Mouse (Mus musculus): ENCODE measurements at regions not wholly inside any gene's neighbourhood (a gene's known extent, or its start where the extent isn't known, plus 50 kb on each side); places are given as distances from the start of the nearest gene placed in this dataset.

DNA sequence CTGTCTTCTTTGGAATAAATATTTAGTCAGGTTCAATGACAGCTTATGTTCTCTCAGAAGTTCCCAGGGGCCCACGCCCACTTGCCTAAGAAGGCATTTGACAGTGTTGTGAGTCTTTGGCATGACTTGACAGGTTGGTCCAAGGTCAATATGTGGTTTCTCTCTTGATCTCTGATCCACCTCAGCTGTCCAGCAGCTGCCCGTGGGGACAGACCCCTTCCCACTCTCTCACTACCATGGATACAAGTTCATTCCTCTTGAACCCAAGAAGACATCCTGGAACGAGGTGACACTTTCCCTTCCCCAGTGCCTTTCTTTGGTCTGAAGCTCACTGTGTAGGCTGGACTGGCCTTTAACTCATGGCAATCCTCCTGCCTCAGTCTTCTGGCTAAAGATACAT is 145.0 kb upstream of the Lef1 start:
- no peak overlapping the region for H3K4me2 ChIP-seq (ENCODE audit: low read length)
- peaks cover 31% of the 10 kb centered on the region for H3K4me1 ChIP-seq (ENCODE audit: control insufficient read depth, insufficient read depth, low read length)
- H3K27ac ChIP-seq (ENCODE audit: low read length): no peak overlapping the region
- H3K4me3 ChIP-seq (ENCODE audit: low read depth, low read length): no peak overlapping the region
- H3K36me3 ChIP-seq (ENCODE audit: control insufficient read depth, insufficient read depth, low read length): no peaks in the 10 kb centered on the region
- no peaks in the 10 kb centered on the region for H3K9me3 ChIP-seq (replicated peaks; ENCODE audit: control insufficient read depth, low read length, poor library complexity, severe bottlenecking)
- no peak for ATAC-seq
- H3K27me3 ChIP-seq (ENCODE audit: control insufficient read depth, insufficient read depth, low read depth, low read length): no peaks in the 10 kb centered on the region
- no peak overlapping the region for H3K9ac ChIP-seq (ENCODE audit: low read depth, low read length)
- 92% methylated on average over 3 of the region's 3 CpGs for whole genome bisulfite sequencing

GRCm38 (mm10) chr3:130964088-130964487 is 146.2 kb upstream of the Lef1 start:
- Histone ChIP-seq H3K27ac (ENCODE audit: low read length) (peak overlapping the region; percentile 84), H3K36me3 (ENCODE audit: control insufficient read depth, insufficient read depth, low read length) (no peaks in the 10 kb centered on the region), H3K4me3 (ENCODE audit: low read depth, low read length) (no peak overlapping the region), H3K27me3 (ENCODE audit: control insufficient read depth, insufficient read depth, low read depth, low read length) (no peaks in the 10 kb centered on the region), H3K9ac (ENCODE audit: low read depth, low read length) (no peak overlapping the region), H3K9me3 (replicated peaks; ENCODE audit: control insufficient read depth, low read length, poor library complexity, severe bottlenecking) (no peaks in the 10 kb centered on the region), H3K4me1 (ENCODE audit: control insufficient read depth, insufficient read depth, low read length) (peaks cover 31% of the 10 kb centered on the region), H3K4me2 (ENCODE audit: low read length) (peak overlapping the region; percentile 39)
- WGBS: 50% methylated on average over 6 of the region's 6 CpGs
- no peak for ATAC-seq

GRCm38 (mm10) chr3:130963625-130964024 is 146.6 kb upstream of the Lef1 start:
- peak overlapping the region; percentile 39; the same call in 1 of the 2 replicates for H3K9ac ChIP-seq (ENCODE audit: low read depth, low read length)
- WGBS: 3% methylated on average over 11 of the region's 11 CpGs

GRCm38 (mm10) chr3:130962701-130963472 is 147.4 kb upstream of the Lef1 start:
- Histone ChIP-seq H3K4me2 (ENCODE audit: low read length) (peak overlapping the region; percentile 39), H3K9ac (ENCODE audit: low read depth, low read length) (peak overlapping the region; percentile 39; the same call in 1 of the 2 replicates), H3K27ac (ENCODE audit: low read length) (peak overlapping the region; percentile 84), H3K36me3 (ENCODE audit: control insufficient read depth, insufficient read depth, low read length) (no peaks in the 10 kb centered on the region), H3K4me3 (ENCODE audit: low read depth, low read length) (peak overlapping the region; percentile 24), H3K27me3 (ENCODE audit: control insufficient read depth, insufficient read depth, low read depth, low read length) (no peaks in the 10 kb centered on the region), H3K4me1 (ENCODE audit: control insufficient read depth, insufficient read depth, low read length) (peaks cover 31% of the 10 kb centered on the region), H3K9me3 (replicated peaks; ENCODE audit: control insufficient read depth, low read length, poor library complexity, severe bottlenecking) (no peaks in the 10 kb centered on the region)
- WGBS: 15% methylated on average over 12 of the region's 12 CpGs
- peak; percentile 71 for ATAC-seq

More at GRCm38 (mm10) chr3:130963625-130964024, 146.6 kb upstream of the Lef1 start:
- ATAC-seq: peak; percentile 67
- peak overlapping the region; percentile 84 for H3K27ac ChIP-seq (ENCODE audit: low read length)
- H3K9me3 ChIP-seq (replicated peaks; ENCODE audit: control insufficient read depth, low read length, poor library complexity, severe bottlenecking): no peaks in the 10 kb centered on the region
- peaks cover 31% of the 10 kb centered on the region for H3K4me1 ChIP-seq (ENCODE audit: control insufficient read depth, insufficient read depth, low read length)
- H3K4me2 ChIP-seq (ENCODE audit: low read length): peak overlapping the region; percentile 39
- no peaks in the 10 kb centered on the region for H3K36me3 ChIP-seq (ENCODE audit: control insufficient read depth, insufficient read depth, low read length)
- H3K27me3 ChIP-seq (ENCODE audit: control insufficient read depth, insufficient read depth, low read depth, low read length): no peaks in the 10 kb centered on the region
- peak overlapping the region; percentile 24 for H3K4me3 ChIP-seq (ENCODE audit: low read depth, low read length)

GRCm38 (mm10) chr3:130962151-130962633 is 148.1 kb upstream of the Lef1 start:
- H3K36me3 ChIP-seq (ENCODE audit: control insufficient read depth, insufficient read depth, low read length): no peaks in the 10 kb centered on the region
- peak overlapping the region; percentile 44; the same call in 1 of the 2 replicates for H3K9ac ChIP-seq (ENCODE audit: low read depth, low read length)
- peak overlapping the region; percentile 84 for H3K27ac ChIP-seq (ENCODE audit: low read length)
- H3K9me3 ChIP-seq (replicated peaks; ENCODE audit: control insufficient read depth, low read length, poor library complexity, severe bottlenecking): no peaks in the 10 kb centered on the region
- H3K4me3 ChIP-seq (ENCODE audit: low read depth, low read length): no peak overlapping the region
- peak; percentile 61 for ATAC-seq
- peak overlapping the region; percentile 26; the same call in 1 of the 2 replicates for H3K4me2 ChIP-seq (ENCODE audit: low read length)
- no peaks in the 10 kb centered on the region for H3K27me3 ChIP-seq (ENCODE audit: control insufficient read depth, insufficient read depth, low read depth, low read length)
- H3K4me1 ChIP-seq (ENCODE audit: control insufficient read depth, insufficient read depth, low read length): peaks cover 31% of the 10 kb centered on the region
- 7% methylated on average over 14 of the region's 14 CpGs for WGBS

- no peak overlapping the region for H3K9ac ChIP-seq (ENCODE audit: low read depth, low read length)
- peak overlapping the region; percentile 26; the same call in 1 of the 2 replicates for H3K4me2 ChIP-seq (ENCODE audit: low read length)
- H3K36me3 ChIP-seq (ENCODE audit: control insufficient read depth, insufficient read depth, low read length): no peaks in the 10 kb centered on the region
- H3K4me1 ChIP-seq (ENCODE audit: control insufficient read depth, insufficient read depth, low read length): peaks cover 31% of the 10 kb centered on the region
- peak overlapping the region; percentile 84 for H3K27ac ChIP-seq (ENCODE audit: low read length)
- H3K27me3 ChIP-seq (ENCODE audit: control insufficient read depth, insufficient read depth, low read depth, low read length): no peaks in the 10 kb centered on the region
- WGBS: 10% methylated on average over 6 of the region's 6 CpGs
- peak; percentile 25; the same call in 1 of the 2 replicates for ATAC-seq
- no peaks in the 10 kb centered on the region for H3K9me3 ChIP-seq (replicated peaks; ENCODE audit: control insufficient read depth, low read length, poor library complexity, severe bottlenecking)
- H3K4me3 ChIP-seq (ENCODE audit: low read depth, low read length): no peak overlapping the region
Observed at GRCm38 (mm10) chr3:130961704-130962103, 148.6 kb upstream of the Lef1 start.

- H3K36me3 ChIP-seq (ENCODE audit: control insufficient read depth, insufficient read depth, low read length): no peaks in the 10 kb centered on the region
- no peak for ATAC-seq
- peaks cover 2% of the 10 kb centered on the region; the same call in 1 of the 2 replicates for H3K4me1 ChIP-seq (ENCODE audit: control insufficient read depth, insufficient read depth, low read length)
- no peak overlapping the region for H3K27ac ChIP-seq (ENCODE audit: low read length)
- H3K9me3 ChIP-seq (replicated peaks; ENCODE audit: control insufficient read depth, low read length, poor library complexity, severe bottlenecking): peaks cover 5% of the 10 kb centered on the region
- WGBS: 89% methylated on average over 4 of the region's 4 CpGs
- no peaks in the 10 kb centered on the region for H3K27me3 ChIP-seq (ENCODE audit: control insufficient read depth, insufficient read depth, low read depth, low read length)
- no peak overlapping the region for H3K4me2 ChIP-seq (ENCODE audit: low read length)
- no peak overlapping the region for H3K9ac ChIP-seq (ENCODE audit: low read depth, low read length)
- H3K4me3 ChIP-seq (ENCODE audit: low read depth, low read length): no peak overlapping the region
Observed at GRCm38 (mm10) chr3:130955958-130956357, 154.3 kb upstream of the Lef1 start.

- WGBS: 73% methylated on average over 2 of the region's 2 CpGs
- no peak overlapping the region for H3K9ac ChIP-seq (ENCODE audit: low read depth, low read length)
- H3K4me1 ChIP-seq (ENCODE audit: control insufficient read depth, insufficient read depth, low read length): peaks cover 6% of the 10 kb centered on the region
- no peak for ATAC-seq
- H3K4me2 ChIP-seq (ENCODE audit: low read length): no peak overlapping the region
- peaks cover 5% of the 10 kb centered on the region for H3K9me3 ChIP-seq (replicated peaks; ENCODE audit: control insufficient read depth, low read length, poor library complexity, severe bottlenecking)
- no peaks in the 10 kb centered on the region for H3K27me3 ChIP-seq (ENCODE audit: control insufficient read depth, insufficient read depth, low read depth, low read length)
- no peak overlapping the region for H3K4me3 ChIP-seq (ENCODE audit: low read depth, low read length)
- H3K36me3 ChIP-seq (ENCODE audit: control insufficient read depth, insufficient read depth, low read length): no peaks in the 10 kb centered on the region
- H3K27ac ChIP-seq (ENCODE audit: low read length): no peak overlapping the region
Observed at GRCm38 (mm10) chr3:130951381-130951780, 158.9 kb upstream of the Lef1 start.

DNA sequence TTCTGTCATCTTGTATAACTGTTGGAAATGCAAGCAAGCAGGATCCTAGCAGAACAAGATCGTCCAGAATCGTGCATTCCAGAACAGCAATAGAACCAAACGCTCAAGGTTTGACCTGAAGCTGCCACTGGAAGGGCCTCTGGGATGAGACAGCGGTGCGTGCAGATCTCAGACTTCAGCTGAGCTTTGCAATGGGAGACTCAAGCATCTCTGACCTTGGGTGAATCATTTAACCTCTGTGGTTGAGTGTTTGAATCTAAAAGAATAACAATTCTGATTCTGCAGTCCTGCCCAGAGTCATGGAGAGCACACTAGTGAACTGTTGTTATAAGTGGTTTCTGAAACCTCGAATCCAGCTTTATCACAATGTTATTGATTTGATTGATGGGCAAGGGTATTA is 159.4 kb upstream of the Lef1 start:
- Histone ChIP-seq H3K36me3 (ENCODE audit: control insufficient read depth, insufficient read depth, low read length) (no peaks in the 10 kb centered on the region), H3K27me3 (ENCODE audit: control insufficient read depth, insufficient read depth, low read depth, low read length) (no peaks in the 10 kb centered on the region), H3K9me3 (replicated peaks; ENCODE audit: control insufficient read depth, low read length, poor library complexity, severe bottlenecking) (peaks cover 5% of the 10 kb centered on the region), H3K9ac (ENCODE audit: low read depth, low read length) (no peak overlapping the region), H3K4me3 (ENCODE audit: low read depth, low read length) (no peak overlapping the region), H3K4me2 (ENCODE audit: low read length) (no peak overlapping the region), H3K4me1 (ENCODE audit: control insufficient read depth, insufficient read depth, low read length) (peaks cover 11% of the 10 kb centered on the region), H3K27ac (ENCODE audit: low read length) (no peak overlapping the region)
- WGBS: 87% methylated on average over 6 of the region's 6 CpGs
- ATAC-seq: no peak

All from midbrain, embryonic 16.5 days (tissue).